Mouse (Mus musculus): ENCODE data around the gene Mcrip2. TPM values are rescaled to one million over a fixed set of nuclear protein-coding genes. Genes with fewer than 3 reads are reported as not detected.

Mcrip2 gene
- polyA plus RNA-seq, 1 experiment from 2014 or later, result 8.0 TPM

DNA sequence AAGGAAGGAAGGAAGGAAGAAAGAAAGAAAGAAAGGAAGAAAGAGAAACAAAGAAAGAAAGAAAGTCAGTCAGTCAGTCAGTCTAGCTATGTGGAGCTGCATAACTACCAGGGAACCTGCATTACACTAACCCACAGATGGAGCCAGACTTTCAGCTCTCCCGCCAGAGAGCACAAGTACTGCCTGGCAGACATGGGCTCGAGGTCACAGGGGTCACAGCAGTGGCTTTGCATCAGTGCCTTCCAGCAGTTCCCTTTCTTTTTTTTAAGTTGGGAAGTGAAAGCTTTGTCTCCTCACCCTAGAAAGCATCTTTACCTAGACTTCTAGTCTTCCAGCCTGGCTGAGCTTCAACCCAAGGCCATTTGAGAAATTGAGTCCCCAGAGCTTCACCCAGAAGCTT is 26.9 kb upstream of the Mcrip2 start:
- H3K9ac ChIP-seq (replicated peaks), result no peak overlapping the region
- WGBS, result 31% methylated on average over 2 of the region's 2 CpGs
- no peaks in the 10 kb centered on the region for H3K27me3 ChIP-seq
- no peak overlapping the region for H3K27ac ChIP-seq
- H3K4me2 ChIP-seq (replicated peaks), result no peak overlapping the region
- no peak for ATAC-seq
- H3K4me3 ChIP-seq (replicated peaks), result no peak overlapping the region
- H3K4me1 ChIP-seq (replicated peaks), result peaks cover 8% of the 10 kb centered on the region
- peaks cover 4% of the 10 kb centered on the region for H3K36me3 ChIP-seq
- H3K9me3 ChIP-seq, result no peaks in the 10 kb centered on the region

DNA sequence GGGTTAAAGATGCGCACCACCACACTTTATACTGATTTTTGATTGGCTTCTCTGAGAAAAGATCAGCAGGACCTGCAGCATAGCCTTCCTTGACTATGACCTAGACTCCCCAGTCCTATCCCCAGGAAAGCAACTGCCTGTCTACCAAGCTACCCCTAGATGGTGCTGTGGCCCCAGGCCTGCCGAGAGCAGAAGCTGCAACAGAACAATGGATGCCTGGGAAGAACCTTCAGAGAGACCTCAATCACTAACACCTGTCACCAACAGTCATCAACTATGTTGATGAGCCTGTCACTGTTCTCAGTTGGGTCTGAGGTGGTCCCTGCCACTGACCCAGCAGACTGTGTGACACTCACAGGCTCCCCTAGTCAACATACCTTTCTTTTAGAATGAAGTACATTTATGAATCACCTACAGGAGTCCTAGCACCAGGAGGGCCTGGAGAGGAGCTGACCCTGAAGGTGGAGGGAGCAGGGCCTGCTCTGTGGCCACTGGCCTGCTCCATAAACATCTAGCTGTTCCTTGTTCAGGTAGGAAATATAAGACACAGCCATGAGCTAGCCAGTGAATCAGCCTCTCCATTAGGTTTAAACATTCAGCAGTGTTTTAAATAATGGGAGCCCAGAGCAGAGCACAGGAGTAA is 25.5 kb upstream of the Mcrip2 start:
- H3K36me3 ChIP-seq, result 0 out of 2 replicates have a peak, but pooled peaks cover 9% of the 10 kb centered on the region
- H3K27me3 ChIP-seq, result no peaks in the 10 kb centered on the region
- H3K4me3 ChIP-seq (replicated peaks), result no peak overlapping the region
- H3K4me2 ChIP-seq (replicated peaks), result no peak overlapping the region
- H3K9me3 ChIP-seq, result no peaks in the 10 kb centered on the region
- H3K4me1 ChIP-seq (replicated peaks), result peaks cover 8% of the 10 kb centered on the region
- 35% methylated on average over 2 of the region's 2 CpGs for WGBS
- H3K27ac ChIP-seq, result peak overlapping the region; percentile 78
- no peak overlapping the region for H3K9ac ChIP-seq (replicated peaks)
- peak; percentile 89 for ATAC-seq

DNA sequence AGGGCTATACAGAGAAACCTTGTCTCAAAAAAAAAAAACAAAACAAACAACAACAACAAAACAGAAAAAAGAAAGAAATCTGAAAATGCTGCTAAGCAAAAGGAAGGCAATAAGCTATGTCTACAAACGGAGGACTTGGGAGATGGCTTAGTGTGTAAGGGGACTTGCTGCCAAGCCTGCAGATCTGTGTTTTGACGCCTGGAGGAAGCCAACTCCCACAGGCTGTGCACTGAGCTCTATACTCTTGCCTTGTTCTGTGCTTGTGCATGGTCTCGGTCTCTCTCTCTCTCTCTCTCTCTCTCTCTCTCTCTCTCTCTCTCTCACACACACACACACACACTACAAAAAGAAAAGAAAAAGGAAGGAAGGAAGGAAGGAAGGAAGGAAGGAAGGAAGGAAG is 20.3 kb upstream of the Mcrip2 start:
- H3K4me3 ChIP-seq (replicated peaks), result no peak overlapping the region
- no peak for ATAC-seq

DNA sequence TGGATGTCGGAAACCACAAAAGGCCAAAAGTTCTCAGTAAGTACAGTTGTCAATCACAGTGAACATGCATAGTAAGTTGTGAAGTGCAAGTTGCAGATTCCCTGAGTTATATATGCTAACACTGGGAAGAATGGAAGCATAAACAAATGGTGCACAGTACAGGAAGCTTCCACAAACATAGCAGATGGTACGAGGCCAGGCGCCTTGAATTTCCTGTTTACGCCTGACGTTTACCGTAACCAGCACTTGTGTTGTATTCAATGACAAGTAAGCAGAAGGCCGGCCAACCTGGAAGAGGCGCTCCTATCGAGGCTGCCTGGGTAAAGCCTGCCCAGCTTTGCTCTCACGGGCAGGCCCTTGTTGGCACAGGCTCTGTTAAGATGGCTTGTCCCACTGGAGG is 18.9 kb upstream of the Mcrip2 start:
- WGBS, result 92% methylated on average over 10 of the region's 10 CpGs
- Histone ChIP-seq H3K4me3 (replicated peaks) (no peak overlapping the region), H3K4me1 (replicated peaks) (peaks cover 7% of the 10 kb centered on the region; the same call in 1 of the 2 replicates), H3K27ac (no peak overlapping the region), H3K36me3 (peaks cover 53% of the 10 kb centered on the region), H3K27me3 (no peaks in the 10 kb centered on the region), H3K4me2 (replicated peaks) (no peak overlapping the region), H3K9me3 (no peaks in the 10 kb centered on the region), H3K9ac (replicated peaks) (no peak overlapping the region)
- no peak for ATAC-seq

More for the DNA sequence above, 20.3 kb upstream of the Mcrip2 start:
- no peaks in the 10 kb centered on the region for H3K27me3 ChIP-seq
- no peak overlapping the region for H3K9ac ChIP-seq (replicated peaks)
- 98% methylated on average over 3 of the region's 3 CpGs for WGBS
- H3K36me3 ChIP-seq, result peaks cover 39% of the 10 kb centered on the region
- no peaks in the 10 kb centered on the region for H3K9me3 ChIP-seq
- H3K4me2 ChIP-seq (replicated peaks), result no peak overlapping the region
- H3K27ac ChIP-seq, result no peak overlapping the region
- peaks cover 7% of the 10 kb centered on the region; the same call in 1 of the 2 replicates for H3K4me1 ChIP-seq (replicated peaks)

DNA sequence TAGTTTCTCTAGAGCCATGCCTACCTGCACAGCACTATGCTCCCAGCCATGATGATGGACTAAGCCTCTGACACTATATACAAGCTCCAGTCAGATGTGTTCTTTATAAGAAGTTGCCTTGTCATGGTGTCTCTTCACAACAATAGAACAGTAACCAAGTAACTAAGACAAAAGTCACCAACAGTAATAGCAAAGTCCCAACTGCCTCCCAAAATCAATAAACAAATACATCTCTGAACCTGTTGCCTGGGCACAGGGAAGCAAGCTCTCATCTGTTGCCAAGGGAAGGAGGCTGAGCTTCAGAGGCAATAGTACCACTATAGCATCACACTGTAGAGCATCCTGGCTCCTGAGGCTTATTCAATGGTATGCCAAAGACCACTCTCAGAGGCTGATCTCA is 18.2 kb upstream of the Mcrip2 start:
- Histone ChIP-seq H3K36me3 (peaks cover 58% of the 10 kb centered on the region), H3K4me2 (replicated peaks) (no peak overlapping the region), H3K27me3 (no peaks in the 10 kb centered on the region), H3K4me1 (replicated peaks) (peaks cover 11% of the 10 kb centered on the region), H3K4me3 (replicated peaks) (no peak overlapping the region), H3K27ac (no peak overlapping the region), H3K9me3 (no peaks in the 10 kb centered on the region), H3K9ac (replicated peaks) (no peak overlapping the region)
- no peak for ATAC-seq

DNA sequence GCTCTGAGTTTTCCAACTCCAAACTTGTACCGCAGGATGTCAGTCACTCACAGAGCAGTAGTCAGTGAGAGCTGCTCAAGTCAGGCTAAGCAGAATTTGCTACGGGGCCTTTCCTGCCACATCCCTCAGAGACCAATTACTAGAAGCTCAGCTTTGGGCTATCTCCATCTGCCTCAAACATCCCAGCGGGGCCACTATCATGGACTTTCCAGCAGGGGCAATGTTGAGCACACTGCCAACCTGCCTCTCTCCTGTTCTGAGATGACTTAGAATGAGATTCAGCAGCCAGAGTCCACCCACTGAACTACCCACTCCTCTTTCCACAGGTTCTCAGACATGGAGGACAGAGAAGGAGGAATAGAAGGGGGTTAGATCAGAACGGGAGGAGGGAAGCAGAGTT is 17.1 kb upstream of the Mcrip2 start:
- Histone ChIP-seq H3K9me3 (no peaks in the 10 kb centered on the region), H3K4me2 (replicated peaks) (no peak overlapping the region), H3K27ac (no peak overlapping the region), H3K36me3 (peaks cover 58% of the 10 kb centered on the region), H3K9ac (replicated peaks) (no peak overlapping the region), H3K4me1 (replicated peaks) (peaks cover 22% of the 10 kb centered on the region), H3K4me3 (replicated peaks) (no peak overlapping the region), H3K27me3 (no peaks in the 10 kb centered on the region)
- WGBS, result 66% methylated on average over 4 of the region's 4 CpGs
- ATAC-seq, result peak; percentile 39; the same call in 1 of the 2 replicates

DNA sequence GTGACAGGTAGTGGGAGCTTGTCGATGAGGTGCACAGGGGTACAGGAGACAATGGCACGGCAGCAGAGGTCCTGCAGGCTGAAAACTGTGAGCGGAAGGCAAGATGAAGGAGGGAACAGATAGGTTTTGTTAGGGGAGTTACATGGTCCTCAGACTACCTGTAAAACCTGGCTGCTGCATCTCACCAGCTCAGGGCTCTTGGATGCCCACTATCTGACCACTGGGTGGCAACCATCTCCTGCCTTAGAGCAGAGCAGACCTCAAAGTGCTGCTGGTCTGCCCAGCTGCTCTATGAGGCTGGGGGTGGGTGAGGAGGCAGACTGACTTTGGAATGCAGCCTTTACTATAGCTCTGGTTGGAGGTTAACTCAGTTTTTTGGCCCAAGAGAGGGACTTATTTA is 15.3 kb upstream of the Mcrip2 start:
- Histone ChIP-seq H3K4me1 (replicated peaks) (peaks cover 33% of the 10 kb centered on the region), H3K9ac (replicated peaks) (no peak overlapping the region), H3K9me3 (no peaks in the 10 kb centered on the region), H3K4me2 (replicated peaks) (no peak overlapping the region), H3K27me3 (no peaks in the 10 kb centered on the region), H3K27ac (0 out of 2 replicates have a peak overlapping the region, but pooled peaks have one; percentile 74), H3K36me3 (peaks cover 61% of the 10 kb centered on the region), H3K4me3 (replicated peaks) (no peak overlapping the region)
- no peak for ATAC-seq
- WGBS, result 91% methylated on average over 3 of the region's 3 CpGs

DNA sequence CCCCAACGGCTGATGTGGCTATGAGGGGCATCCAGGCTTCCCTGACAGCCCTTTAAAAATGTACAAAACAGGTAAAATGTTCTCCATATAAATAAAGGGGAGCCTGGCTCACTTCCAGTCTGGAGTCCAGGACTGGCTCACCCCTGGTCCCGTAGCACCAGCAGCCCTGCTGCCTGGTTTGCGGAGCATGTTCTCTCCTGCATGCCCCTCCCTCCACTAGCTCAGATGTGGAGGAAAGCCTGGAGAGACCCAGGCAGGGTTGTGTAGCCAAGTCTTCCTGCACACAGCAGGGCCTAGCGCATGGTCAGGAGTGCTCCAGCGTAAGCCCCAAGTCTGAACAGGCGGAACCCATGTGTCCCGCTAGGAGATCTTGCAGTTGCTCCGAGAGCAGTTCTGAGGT is 14.7 kb upstream of the Mcrip2 start:
- Histone ChIP-seq H3K36me3 (peaks cover 61% of the 10 kb centered on the region), H3K4me2 (replicated peaks) (no peak overlapping the region), H3K27ac (peak overlapping the region; percentile 74; the same call in 1 of the 2 replicates), H3K27me3 (no peaks in the 10 kb centered on the region), H3K4me1 (replicated peaks) (peaks cover 33% of the 10 kb centered on the region), H3K4me3 (replicated peaks) (no peak overlapping the region), H3K9me3 (no peaks in the 10 kb centered on the region), H3K9ac (replicated peaks) (0 out of 2 replicates have a peak overlapping the region, but pooled peaks have one; percentile 33)
- WGBS, result 78% methylated on average over 8 of the region's 8 CpGs
- ATAC-seq, result no peak

DNA sequence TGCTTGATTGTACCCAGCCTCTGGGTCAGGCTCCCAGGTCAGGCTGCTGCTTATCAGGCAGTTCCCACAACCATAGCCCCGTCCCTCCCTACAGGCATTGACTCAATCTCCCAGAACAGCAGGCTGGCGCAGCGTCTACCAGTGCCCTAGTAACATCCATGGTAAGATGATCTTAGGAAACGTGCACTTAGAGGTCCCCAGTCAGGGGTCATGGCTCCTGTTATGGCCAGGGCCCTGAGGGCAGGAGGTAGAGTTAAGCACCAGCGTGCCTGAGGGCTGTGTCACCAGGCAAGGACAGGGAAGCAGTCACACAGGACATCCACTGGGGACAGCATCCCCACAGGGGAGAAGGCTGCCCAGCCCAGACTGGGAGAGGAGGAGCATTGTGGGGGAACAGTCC is 13.7 kb upstream of the Mcrip2 start:
- Histone ChIP-seq H3K27ac (peak overlapping the region; percentile 74), H3K4me3 (replicated peaks) (no peak overlapping the region), H3K27me3 (no peaks in the 10 kb centered on the region), H3K4me1 (replicated peaks) (peaks cover 33% of the 10 kb centered on the region), H3K9me3 (no peaks in the 10 kb centered on the region), H3K9ac (replicated peaks) (peak overlapping the region; percentile 33; the same call in 1 of the 2 replicates), H3K4me2 (replicated peaks) (no peak overlapping the region), H3K36me3 (peaks cover 61% of the 10 kb centered on the region)
- WGBS, result 42% methylated on average over 5 of the region's 5 CpGs
- no peak for ATAC-seq

DNA sequence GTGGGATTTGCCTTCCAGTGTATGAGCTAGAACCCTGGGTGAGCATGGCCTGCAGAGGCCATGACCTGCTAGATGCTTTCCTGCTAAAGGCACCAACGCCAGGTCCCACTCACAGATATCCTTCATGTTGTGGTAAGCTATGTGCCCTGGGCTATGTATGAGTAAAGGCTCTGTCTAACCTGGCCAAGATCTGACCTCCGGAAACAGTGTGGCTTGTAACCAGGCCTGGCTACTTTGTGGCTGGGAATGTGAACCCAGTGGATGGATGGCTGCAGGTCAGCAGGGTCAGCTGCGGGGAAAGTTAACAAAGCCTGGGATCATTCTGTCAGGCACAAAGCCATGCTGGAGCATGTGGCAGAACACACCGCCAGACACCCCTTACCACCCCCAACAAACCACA is 13.1 kb upstream of the Mcrip2 start:
- WGBS, result 17% methylated on average over 4 of the region's 4 CpGs
- H3K27me3 ChIP-seq, result no peaks in the 10 kb centered on the region
- peak overlapping the region; percentile 74; the same call in 1 of the 2 replicates for H3K27ac ChIP-seq
- H3K4me3 ChIP-seq (replicated peaks), result no peak overlapping the region
- peaks cover 60% of the 10 kb centered on the region for H3K36me3 ChIP-seq
- H3K4me2 ChIP-seq (replicated peaks), result no peak overlapping the region
- no peak for ATAC-seq
- peaks cover 38% of the 10 kb centered on the region for H3K4me1 ChIP-seq (replicated peaks)
- H3K9me3 ChIP-seq, result no peaks in the 10 kb centered on the region
- H3K9ac ChIP-seq (replicated peaks), result peak overlapping the region; percentile 33; the same call in 1 of the 2 replicates

DNA sequence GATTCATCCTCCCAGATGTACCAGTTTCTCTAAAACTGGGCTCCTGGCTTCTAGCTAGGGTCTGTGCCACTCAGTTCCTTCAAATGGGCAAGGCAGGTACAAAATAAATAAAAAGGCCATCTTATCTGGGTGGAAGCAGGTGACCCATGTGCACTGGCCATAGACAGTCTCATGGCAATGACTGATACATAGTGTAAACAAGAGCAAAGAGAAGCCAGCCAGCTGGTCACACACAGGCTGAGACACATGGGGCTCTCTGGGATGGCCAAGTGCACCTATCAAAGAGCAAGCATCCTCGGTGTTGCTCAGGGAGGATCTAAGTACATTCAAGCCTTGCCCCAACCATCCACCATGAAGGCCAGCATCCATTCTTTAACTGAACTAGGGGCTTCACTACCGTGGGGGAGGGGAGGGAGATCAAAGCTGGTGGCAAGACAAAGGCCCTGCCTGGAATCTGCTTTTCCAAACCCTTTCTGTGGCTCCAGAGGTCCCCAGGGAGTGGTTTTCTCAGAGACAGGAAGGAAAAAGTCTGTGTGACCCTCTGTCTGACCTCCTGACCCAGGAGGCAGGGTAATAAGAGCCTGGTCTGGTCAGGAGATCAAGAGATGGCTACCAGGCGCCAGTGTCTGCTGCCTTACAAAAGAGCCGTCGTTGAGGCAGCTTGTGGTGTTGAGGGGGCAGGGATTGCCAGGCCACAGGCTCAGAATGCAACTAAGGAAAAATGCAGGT is 12.5 kb upstream of the Mcrip2 start:
- H3K36me3 ChIP-seq, result peaks cover 60% of the 10 kb centered on the region
- H3K27ac ChIP-seq, result peak overlapping the region; percentile 74
- WGBS, result 5% methylated on average over 5 of the region's 5 CpGs
- H3K27me3 ChIP-seq, result no peaks in the 10 kb centered on the region
- no peak for ATAC-seq
- H3K9ac ChIP-seq (replicated peaks), result peak overlapping the region; percentile 32; the same call in 1 of the 2 replicates
- H3K4me2 ChIP-seq (replicated peaks), result no peak overlapping the region
- no peaks in the 10 kb centered on the region for H3K9me3 ChIP-seq
- no peak overlapping the region for H3K4me3 ChIP-seq (replicated peaks)
- peaks cover 44% of the 10 kb centered on the region for H3K4me1 ChIP-seq (replicated peaks)

DNA sequence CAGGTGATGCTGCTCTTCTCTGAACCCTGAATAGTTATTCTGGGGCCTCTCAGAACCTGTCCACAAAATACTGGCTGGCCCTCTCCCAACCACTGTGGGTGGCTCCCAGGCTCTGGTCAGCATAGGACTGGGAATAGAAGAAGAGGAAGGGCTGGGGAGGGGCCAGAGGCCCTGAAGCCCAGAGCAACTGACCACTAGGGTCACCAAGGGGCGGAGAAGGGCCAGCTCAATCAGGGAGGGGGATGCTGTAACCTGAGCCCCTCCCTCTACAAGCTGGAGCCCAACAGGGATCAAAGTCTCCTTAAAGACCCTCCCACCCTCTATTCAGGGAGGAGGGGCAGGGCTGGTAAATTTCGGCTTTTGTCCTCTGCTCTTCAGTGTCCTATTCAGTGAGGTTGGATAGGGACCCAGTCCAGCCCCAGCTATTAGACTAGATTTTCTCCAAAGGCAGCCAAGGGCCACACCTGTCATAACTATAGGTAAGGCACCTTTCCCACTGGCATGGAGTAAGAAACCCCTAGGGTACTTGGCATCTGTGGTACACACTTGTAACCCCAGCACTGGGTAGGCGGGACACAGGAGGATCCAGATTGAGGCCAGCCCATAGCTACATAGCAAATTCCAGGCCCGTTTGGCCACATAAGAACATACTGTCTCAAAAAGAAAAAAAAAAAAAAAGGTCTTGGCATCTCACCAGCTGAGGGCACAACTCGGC is 11.8 kb upstream of the Mcrip2 start, which contains the start of gene Wfikkn1:
TSS of gene Wfikkn1 (minus strand) at position 663 of the 715 bp plus-strand sequence.
- no peaks in the 10 kb centered on the region for H3K27me3 ChIP-seq
- peaks cover 60% of the 10 kb centered on the region for H3K36me3 ChIP-seq
- H3K4me1 ChIP-seq (replicated peaks), result peaks cover 44% of the 10 kb centered on the region
- WGBS, result 20% methylated on average over 5 of the region's 5 CpGs
- peak within 1 kb of the TSS; percentile 74 for H3K27ac ChIP-seq
- H3K9me3 ChIP-seq, result no peaks in the 10 kb centered on the region
- no peak within 1 kb of the TSS for H3K4me2 ChIP-seq (replicated peaks)
- H3K4me3 ChIP-seq (replicated peaks), result no peak within 1 kb of the TSS
- H3K9ac ChIP-seq (replicated peaks), result peak within 1 kb of the TSS; percentile 33; the same call in 1 of the 2 replicates
- no peak for ATAC-seq
